Mouse (Mus musculus) lung, embryonic 14.5 days (tissue): ENCODE results near the gene Tmem238l. TPM values are rescaled to one million over a fixed set of nuclear protein-coding genes. Genes with fewer than 3 reads are reported as not detected.

Experiments
- ATAC-seq: fragments of 200-750 bp; cut with Nextera tagmentation; 2 replicates; pipeline ENCODE4 v1.8.0; 2017; ENCODE audit warnings: mild to moderate bottlenecking, moderate TSS enrichment, moderate library complexity; ENCODE audit not compliant: insufficient read depth
- DNase-seq: peaks from one replicate; pipeline ENCODE4 v3.0.0-alpha.2; 2015
- H3K27ac ChIP-seq: fragments of 300-500 bp; sonication (generic); 2 replicates; pipeline ENCODE4 v1.5.1; 2014; ENCODE audit warnings: low read depth, mild to moderate bottlenecking, moderate library complexity
- H3K27me3 ChIP-seq: fragments of 300-500 bp; sonication (generic); 2 replicates; pipeline ENCODE4 v1.6.1; 2014; ENCODE audit warnings: low read length, control low read depth; ENCODE audit not compliant: insufficient read depth
- H3K36me3 ChIP-seq: fragments of 300-500 bp; sonication (generic); 2 replicates; pipeline ENCODE4 v1.6.1; 2014; ENCODE audit warnings: control low read depth; ENCODE audit not compliant: insufficient read depth
- H3K4me1 ChIP-seq: fragments of 300-500 bp; sonication (generic); 2 replicates; pipeline ENCODE4 v1.6.1; 2014; ENCODE audit warnings: antibody characterized with exemption, control low read depth; ENCODE audit not compliant: insufficient read depth
- H3K4me2 ChIP-seq: fragments of 300-500 bp; sonication (generic); 2 replicates; pipeline ENCODE4 v1.6.1; 2014; ENCODE audit warnings: mild to moderate bottlenecking
- H3K4me3 ChIP-seq: fragments of 300-500 bp; sonication (generic); 2 replicates; pipeline ENCODE4 v1.5.1; 2014; ENCODE audit warnings: low read depth, low read length
- H3K9ac ChIP-seq: fragments of 300-500 bp; sonication (generic); 2 replicates; pipeline ENCODE4 v1.6.1; 2014
- H3K9me3 ChIP-seq: fragments of 300-500 bp; sonication (generic); 2 replicates; pipeline ENCODE4 v1.6.1; 2016; ENCODE audit warnings: low read depth, low read length, control low read depth
- CTCF ChIP-seq: IDR thresholded peaks from 2 replicates; pipeline ENCODE4 v1.5.1; 2016; ENCODE audit warnings: antibody characterized with exemption, low read depth
- WGBS: fragments of 180-500 bp; shearing (Covaris S2); extraction: QIAGEN DNeasy Blood & Tissue Kit; methylation state at CpG from one replicate; pipeline ENCODE4 v1.1.7; 2014; 5-methylcytosine and 5-hydroxymethylcytosine counted together
- polyA plus RNA-seq: library from polyadenylated mRNA; unstranded; fragments of >200 nt; fragmentation: Nextera tagmentation; extraction: Ambion mirVana; gene quantifications from 2 replicates; pipeline ENCODE4 v1.2.1, GENCODE M21; 2014

Tmem238l gene
- polyA plus RNA-seq, 1 experiment from 2014 or later = not detected

DNA sequence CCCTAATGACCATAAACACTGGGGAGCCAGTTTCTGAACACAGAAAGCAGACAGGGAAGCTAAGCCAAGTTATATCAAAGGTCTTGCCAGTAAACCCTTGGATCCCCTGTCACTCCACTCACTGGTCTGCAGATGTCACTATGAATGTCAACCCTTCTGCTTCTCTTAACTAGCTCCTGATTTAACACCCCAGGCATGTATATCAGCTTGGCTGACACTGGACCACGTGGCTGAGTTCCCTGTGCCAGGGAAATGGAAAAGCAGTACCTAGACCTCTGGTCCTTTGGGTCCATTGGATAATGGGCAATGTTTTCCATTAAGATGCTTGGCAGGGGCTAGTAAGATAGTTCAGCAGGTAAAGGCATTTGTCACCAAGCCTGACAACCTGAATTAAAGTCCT is 37.2 kb downstream of the Tmem238l start:
- H3K27ac ChIP-seq = no peak overlapping the region
- ATAC-seq (no peak), DNase-seq (peak; percentile 10)
- TF ChIP-seq CTCF = no peak
- WGBS = 10% methylated on average over 1 of the region's 1 CpGs
- H3K4me1 ChIP-seq = peaks cover 7% of the 10 kb centered on the region
- H3K9ac ChIP-seq = no peak overlapping the region
- H3K27me3 ChIP-seq = no peaks in the 10 kb centered on the region
- H3K9me3 ChIP-seq = no peaks in the 10 kb centered on the region
- no peaks in the 10 kb centered on the region for H3K36me3 ChIP-seq
- H3K4me3 ChIP-seq = no peak overlapping the region
- no peak overlapping the region for H3K4me2 ChIP-seq

DNA sequence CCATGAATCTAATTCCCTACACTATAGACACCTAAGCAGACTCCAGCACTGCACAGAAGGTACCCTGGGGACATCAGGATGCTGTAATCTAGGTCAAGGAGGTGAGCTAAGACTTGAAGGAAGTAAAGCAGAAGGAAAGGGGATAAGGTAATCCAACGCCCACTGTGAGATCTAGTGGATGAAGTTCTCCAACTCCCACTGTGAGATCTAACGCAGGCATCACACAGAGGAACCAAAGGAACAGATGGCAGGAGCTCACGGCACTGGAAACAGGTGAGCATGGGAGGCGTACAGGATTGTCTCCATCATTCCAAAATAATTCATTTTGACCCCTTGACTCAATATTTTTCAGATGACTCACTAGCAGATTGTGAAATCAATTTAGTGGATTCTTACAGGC is 40.0 kb downstream of the Tmem238l start:
- H3K9ac ChIP-seq = no peak overlapping the region
- no peaks in the 10 kb centered on the region for H3K9me3 ChIP-seq
- H3K4me2 ChIP-seq = no peak overlapping the region
- WGBS = 72% methylated on average over 4 of the region's 4 CpGs
- H3K4me3 ChIP-seq = no peak overlapping the region
- no peaks in the 10 kb centered on the region for H3K36me3 ChIP-seq
- H3K27ac ChIP-seq = no peak overlapping the region
- DNase-seq (no peak), ATAC-seq (no peak)
- no peaks in the 10 kb centered on the region for H3K27me3 ChIP-seq
- peaks cover 10% of the 10 kb centered on the region for H3K4me1 ChIP-seq
- no peak for TF ChIP-seq CTCF

DNA sequence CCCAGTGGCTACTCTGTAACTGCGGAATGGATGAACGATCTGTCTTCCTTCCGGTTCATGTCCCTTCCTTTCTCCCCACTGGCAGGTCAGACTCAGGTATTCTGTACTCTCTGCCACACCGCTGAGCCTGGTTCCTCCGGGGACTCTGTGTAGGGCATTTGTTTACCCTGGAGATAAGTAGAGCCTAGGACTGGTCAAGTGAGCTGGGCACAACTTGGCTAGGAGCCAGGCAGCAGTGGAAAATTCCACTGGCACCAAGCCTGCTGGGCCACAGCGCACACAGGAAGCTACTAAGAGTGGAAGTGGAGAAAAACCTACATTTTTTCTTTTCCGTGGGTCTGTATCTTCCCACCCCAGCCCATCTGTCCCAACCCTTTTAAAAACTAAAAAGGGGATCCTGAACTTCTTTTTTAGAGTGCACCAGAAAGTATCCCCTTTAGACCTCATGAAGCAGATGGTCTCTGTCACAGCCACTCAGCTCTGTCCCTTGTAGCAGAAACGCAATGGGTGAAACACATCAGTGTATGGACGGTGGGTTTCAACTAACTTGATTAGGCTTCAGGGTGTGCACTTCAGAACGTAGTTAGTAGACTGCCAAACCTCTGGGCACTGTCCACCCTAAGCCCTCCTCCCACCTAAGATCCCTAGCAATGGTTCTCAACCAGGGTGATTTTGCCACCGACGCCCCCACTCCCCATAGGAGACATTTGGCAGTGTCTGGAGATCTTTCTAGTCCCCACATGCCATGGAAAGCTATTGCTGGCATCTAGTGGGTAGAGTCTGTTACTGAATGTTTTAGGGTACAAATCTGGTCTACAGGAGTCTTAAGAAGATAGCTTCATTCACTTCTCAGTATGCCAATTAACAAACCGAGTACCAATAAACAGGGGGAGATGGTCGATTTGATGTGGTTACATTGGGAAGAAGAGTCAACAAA is 42.3 kb downstream of the Tmem238l start:
- Histone ChIP-seq H3K36me3 (no peaks in the 10 kb centered on the region), H3K4me2 (no peak overlapping the region), H3K27me3 (no peaks in the 10 kb centered on the region), H3K4me3 (no peak overlapping the region), H3K27ac (peak overlapping the region; percentile 63; the same call in 1 of the 2 replicates), H3K9ac (no peak overlapping the region), H3K9me3 (no peaks in the 10 kb centered on the region), H3K4me1 (peaks cover 10% of the 10 kb centered on the region)
- DNase-seq (peak; percentile 79), ATAC-seq (peak; percentile 75)
- TF ChIP-seq CTCF = no peak
- WGBS = 46% methylated on average over 14 of the region's 14 CpGs

DNA sequence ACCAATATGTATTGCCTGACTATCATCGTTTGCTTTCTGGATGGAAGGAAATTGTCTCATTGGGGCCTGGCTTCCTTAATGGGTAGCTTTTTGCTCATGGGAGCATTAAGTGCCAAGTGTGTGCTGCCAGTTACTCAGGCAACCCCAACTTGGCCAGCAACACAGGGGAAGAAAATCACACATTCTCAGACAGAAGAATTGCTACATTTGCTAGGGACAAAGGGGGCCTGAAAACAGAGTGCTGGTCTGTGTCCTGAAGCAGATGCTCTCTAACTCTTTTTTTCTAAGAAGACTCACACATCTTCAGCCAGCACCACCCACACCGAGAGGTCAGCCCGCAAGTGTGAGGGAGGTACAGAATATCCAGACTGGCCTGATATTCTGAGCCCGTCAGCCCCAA is 44.2 kb downstream of the Tmem238l start:
- 79% methylated on average over 4 of the region's 4 CpGs for WGBS
- no peak for TF ChIP-seq CTCF
- ATAC-seq = no peak

DNA sequence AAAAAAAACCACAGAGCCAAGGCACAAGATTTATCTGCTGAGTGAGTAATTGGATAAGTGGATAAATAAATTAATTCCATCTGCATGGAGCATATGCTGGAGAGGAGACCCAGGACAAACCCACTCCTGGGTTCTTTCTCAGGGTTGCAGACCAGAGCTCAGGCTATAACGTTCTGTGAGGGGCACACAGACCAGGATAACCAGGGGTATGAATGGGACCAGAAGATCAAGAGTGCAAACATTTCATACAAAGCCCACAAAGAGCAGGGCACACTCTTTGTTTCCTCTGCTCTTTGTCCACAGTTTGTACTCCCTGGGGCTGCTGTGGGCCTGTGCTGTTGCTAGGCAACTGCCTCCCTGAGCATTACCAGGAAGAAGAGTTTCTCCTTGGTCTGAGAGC is 45.3 kb downstream of the Tmem238l start:
- no peak overlapping the region for H3K27ac ChIP-seq
- DNase-seq = no peak
- H3K27me3 ChIP-seq = no peaks in the 10 kb centered on the region
- peaks cover 10% of the 10 kb centered on the region for H3K4me1 ChIP-seq
- H3K9me3 ChIP-seq = no peaks in the 10 kb centered on the region
- no peak for TF ChIP-seq CTCF
- no peaks in the 10 kb centered on the region for H3K36me3 ChIP-seq
- H3K9ac ChIP-seq = no peak overlapping the region
- H3K4me3 ChIP-seq = no peak overlapping the region
- 55% methylated on average over 1 of the region's 1 CpGs for WGBS
- ATAC-seq = no peak
- H3K4me2 ChIP-seq = no peak overlapping the region

More for the DNA sequence above, 44.2 kb downstream of the Tmem238l start:
- H3K4me3 ChIP-seq = no peak overlapping the region
- H3K4me1 ChIP-seq = peaks cover 10% of the 10 kb centered on the region
- H3K36me3 ChIP-seq = no peaks in the 10 kb centered on the region
- no peaks in the 10 kb centered on the region for H3K9me3 ChIP-seq
- H3K9ac ChIP-seq = no peak overlapping the region
- no peak overlapping the region for H3K4me2 ChIP-seq
- no peak overlapping the region for H3K27ac ChIP-seq
- DNase-seq = no peak
- H3K27me3 ChIP-seq = no peaks in the 10 kb centered on the region

DNA sequence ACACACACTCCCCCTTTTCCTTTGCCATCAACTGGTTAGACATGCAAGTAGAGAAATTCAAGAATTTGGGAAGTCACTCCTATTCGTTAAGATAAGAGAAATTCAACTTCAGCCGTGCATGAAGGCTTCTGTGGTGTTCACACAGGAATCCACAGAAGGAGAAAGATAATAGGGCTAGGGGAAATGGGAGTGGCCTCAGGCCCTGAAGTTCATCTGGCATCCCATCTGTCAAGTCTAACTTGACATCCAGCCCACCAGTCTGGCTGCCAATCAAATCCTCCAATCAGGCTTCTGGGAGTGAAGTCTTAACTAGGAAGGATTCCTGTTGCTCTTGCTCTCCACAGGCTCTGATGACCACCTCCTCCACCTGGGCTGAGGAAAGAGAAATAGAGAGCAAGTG is 46.5 kb downstream of the Tmem238l start:
- Histone ChIP-seq H3K4me1 (peaks cover 10% of the 10 kb centered on the region), H3K9ac (no peak overlapping the region), H3K27me3 (no peaks in the 10 kb centered on the region), H3K4me3 (no peak overlapping the region), H3K27ac (no peak overlapping the region), H3K36me3 (no peaks in the 10 kb centered on the region), H3K9me3 (no peaks in the 10 kb centered on the region), H3K4me2 (no peak overlapping the region)
- ATAC-seq (no peak), DNase-seq (no peak)
- WGBS = 45% methylated on average over 2 of the region's 2 CpGs
- TF ChIP-seq CTCF = no peak

DNA sequence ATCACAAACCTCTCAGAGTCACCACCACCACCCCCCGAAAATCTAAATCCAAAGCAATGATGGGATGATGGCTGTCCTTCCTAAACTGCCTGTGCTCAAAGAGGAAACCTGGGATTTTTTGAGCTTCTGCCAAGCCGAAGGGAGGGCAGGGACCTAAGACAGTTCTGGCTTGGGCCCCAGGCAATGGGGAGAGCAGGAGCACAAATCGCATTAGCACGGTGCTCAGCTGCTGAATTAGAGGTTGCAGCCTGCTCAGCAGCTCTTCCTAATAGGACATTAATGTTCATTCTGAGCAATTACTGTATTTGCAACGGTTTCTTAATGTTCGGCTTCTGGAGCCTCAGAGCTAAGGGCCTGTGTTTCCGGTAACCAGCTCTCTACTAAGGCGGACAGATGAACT is 51.5 kb downstream of the Tmem238l start:
- H3K36me3 ChIP-seq = no peaks in the 10 kb centered on the region
- no peak overlapping the region for H3K27ac ChIP-seq
- no peaks in the 10 kb centered on the region for H3K9me3 ChIP-seq
- WGBS = 77% methylated on average over 8 of the region's 8 CpGs
- no peak overlapping the region for H3K4me3 ChIP-seq
- no peak overlapping the region for H3K9ac ChIP-seq
- DNase-seq (no peak), ATAC-seq (no peak)
- H3K4me2 ChIP-seq = no peak overlapping the region
- H3K27me3 ChIP-seq = no peaks in the 10 kb centered on the region
- H3K4me1 ChIP-seq = no peaks in the 10 kb centered on the region
- TF ChIP-seq CTCF = no peak
